Mouse (Mus musculus): ENCODE data around the gene Rnf144a.

Rnf144a gene

DNA sequence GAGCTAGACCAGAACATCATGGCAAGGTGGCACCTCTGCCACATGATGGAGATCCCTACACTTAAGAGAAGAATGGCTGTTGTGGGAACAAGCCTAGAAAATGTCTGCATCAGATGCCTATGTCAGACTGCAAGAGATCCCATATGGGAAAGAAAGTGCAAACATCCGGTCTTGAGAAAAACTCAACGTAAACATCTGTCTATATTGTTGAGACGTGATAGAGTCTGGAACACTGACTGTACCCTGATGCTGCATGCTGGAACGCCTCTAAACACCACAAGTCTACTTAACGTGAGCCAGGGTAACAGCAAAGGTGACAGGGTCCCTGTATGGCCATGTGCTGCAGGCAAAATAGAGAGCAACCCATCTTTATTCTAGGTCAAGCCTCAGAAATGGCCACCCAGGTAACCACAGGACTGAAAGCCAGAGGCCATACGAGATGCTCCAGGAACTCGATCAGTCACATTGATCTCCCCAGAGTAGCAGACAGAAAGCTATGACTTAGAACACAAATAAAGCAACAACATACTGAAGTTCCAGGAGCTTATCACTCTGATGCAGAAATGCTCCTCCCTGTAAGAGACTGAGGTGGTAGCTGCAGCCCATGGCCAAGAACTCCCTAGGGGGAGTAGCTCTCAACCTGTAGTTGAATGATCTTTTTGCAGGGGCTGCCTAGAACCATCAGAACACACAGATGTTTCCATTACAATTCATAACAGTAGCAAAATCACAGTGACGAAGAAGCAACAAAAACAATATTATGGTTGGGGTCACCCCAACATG lies 38.3 kb downstream of the Rnf144a start:
- no peak for DNase-seq (ENCODE audit: extremely low read depth, low read depth, low spot score)

GRCm38 (mm10) chr12:26373721-26374120 lies 41.3 kb downstream of the Rnf144a start:
- peak; percentile 16 for DNase-seq (ENCODE audit: extremely low read depth, low read depth, low spot score)

GRCm38 (mm10) chr12:26370004-26370403 lies 45.0 kb downstream of the Rnf144a start:
- DNase-seq (ENCODE audit: extremely low read depth, low read depth, low spot score) = no peak

DNA sequence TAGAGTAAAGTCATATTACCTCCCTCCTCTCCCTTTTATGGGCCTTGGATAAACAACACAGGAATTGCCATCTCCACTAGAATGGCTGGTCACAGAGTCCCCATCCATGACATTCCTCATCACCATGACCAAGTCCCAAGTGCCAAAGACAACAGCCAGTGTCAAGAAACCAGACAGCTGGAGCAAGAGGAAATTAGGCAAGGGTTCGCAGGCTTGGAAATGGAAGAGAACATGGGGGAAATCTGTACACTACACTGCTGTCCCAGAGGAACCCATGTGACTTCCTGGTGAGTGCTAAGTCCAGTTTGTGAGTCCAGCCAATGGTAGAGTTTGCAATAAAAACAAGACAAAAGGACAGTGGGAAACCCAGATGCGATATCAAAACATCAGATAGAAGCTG lies 47.7 kb downstream of the Rnf144a start:
- DNase-seq (ENCODE audit: extremely low read depth, low read depth, low spot score) = no peak

- DNase-seq (ENCODE audit: extremely low read depth, low read depth, low spot score) = no peak
Observed at GRCm38 (mm10) chr12:26366372-26366771, 48.7 kb downstream of the Rnf144a start.

- DNase-seq (ENCODE audit: extremely low read depth, low read depth, low spot score) = no peak
Observed at GRCm38 (mm10) chr12:26365531-26366315, 49.3 kb downstream of the Rnf144a start.

DNA sequence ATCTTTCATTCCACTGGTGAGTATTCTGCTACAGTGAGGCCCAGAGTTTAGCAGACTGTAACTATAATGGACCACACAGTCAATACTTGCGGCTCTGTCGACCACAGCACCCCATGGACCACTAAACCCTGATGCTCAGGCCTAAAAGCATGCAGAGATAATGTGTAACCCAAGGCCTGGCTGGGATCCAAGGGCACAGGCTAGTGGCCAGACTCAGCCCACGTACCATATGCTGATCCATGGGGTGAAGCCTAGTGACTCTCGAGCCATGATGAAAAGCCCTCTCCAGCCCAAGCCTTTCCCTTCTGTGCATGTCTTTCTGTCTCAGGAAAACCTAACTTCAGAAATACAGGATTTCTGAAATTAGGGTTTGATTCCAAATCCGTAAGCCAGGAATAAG lies 50.2 kb downstream of the Rnf144a start:
- no peak for DNase-seq (ENCODE audit: extremely low read depth, low read depth, low spot score)

- no peak for DNase-seq (ENCODE audit: extremely low read depth, low read depth, low spot score)
Observed at GRCm38 (mm10) chr12:26360946-26361523, 54.0 kb downstream of the Rnf144a start.

GRCm38 (mm10) chr12:26359817-26360216 lies 55.2 kb downstream of the Rnf144a start:
- DNase-seq (ENCODE audit: extremely low read depth, low read depth, low spot score) = no peak

GRCm38 (mm10) chr12:26359241-26359640 lies 55.8 kb downstream of the Rnf144a start:
- DNase-seq (ENCODE audit: extremely low read depth, low read depth, low spot score) = no peak

DNA sequence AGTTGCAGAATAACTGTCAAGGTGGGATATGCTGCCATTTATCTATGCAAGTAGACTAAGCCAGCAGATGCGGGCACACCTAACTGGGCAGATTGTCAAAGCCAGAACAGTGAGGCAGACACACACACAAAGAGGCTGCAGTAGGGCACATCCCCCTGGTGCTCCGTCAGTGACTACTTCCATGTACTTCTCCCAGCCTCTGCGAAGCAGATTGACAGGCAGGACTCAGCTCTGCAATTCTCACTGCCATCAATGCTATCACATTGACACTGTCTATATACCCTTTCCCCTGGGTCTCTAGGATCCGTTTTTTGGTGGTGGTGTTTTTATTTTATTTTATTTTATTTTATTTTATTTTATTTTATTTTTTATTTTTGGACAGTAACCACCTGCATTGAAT lies 57.8 kb downstream of the Rnf144a start:
- no peak for DNase-seq (ENCODE audit: extremely low read depth, low read depth, low spot score)

DNA sequence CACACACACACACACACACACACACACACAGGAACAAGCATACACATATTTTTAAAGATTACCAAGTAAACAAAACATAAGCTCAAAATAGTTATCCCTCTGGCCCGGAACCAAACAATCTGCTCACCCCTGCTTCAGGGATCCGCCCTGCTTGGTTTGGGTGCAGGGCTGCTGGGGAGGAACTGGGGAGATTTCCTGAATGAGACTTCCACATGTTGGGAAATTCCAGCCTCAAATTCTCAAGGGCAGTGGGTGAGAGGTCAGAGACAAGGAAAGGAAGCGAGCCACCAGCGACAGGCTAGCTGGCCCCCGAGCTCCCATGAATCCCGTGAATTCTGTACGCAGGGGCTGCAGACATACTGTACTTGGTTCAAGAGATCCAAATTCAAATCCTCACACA lies 58.9 kb downstream of the Rnf144a start:
- no peak for DNase-seq (ENCODE audit: extremely low read depth, low read depth, low spot score)

DNA sequence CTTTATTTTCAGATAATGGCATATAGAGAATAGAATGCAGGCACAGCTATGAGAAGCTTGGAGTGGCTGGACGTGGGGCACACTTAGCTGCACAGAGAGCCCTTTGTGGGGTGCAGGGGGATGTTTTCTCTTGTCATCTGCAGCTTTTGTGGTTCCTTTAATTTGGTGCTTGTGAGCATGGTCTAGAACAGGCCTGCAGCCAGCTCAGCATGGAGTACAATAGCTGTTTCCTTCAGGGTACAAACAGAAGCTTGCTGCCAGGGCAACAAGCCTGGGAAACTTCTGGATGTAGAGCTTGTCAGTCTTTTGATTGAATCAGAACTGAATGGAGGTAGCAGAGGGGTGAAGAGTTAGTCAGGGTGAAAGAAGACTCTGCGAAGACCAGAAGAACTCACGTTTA lies 63.7 kb downstream of the Rnf144a start:
- DNase-seq (ENCODE audit: extremely low read depth, low read depth, low spot score) = no peak

DNA sequence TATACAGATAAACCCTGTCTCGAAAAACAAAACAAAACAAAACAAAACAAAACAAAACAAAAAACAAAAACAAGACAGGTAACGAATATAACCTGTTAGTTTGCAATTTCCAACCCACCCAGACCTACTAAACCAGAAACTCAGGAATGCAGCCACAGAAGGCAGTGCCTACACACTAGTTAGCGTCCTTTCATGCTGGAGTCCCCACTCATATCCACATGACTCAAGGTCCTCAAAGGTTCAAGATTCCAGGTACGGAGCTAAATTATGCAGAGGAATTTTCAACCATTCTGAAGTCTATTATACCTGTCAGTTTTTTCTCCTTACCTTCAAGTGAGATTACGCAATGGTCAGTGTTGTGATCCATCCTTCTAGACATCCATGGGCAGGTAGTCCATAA lies 70.6 kb downstream of the Rnf144a start:
- no peak for DNase-seq (ENCODE audit: extremely low read depth, low read depth, low spot score)

GRCm38 (mm10) chr12:26343131-26343530 lies 71.9 kb downstream of the Rnf144a start:
- DNase-seq (ENCODE audit: extremely low read depth, low read depth, low spot score) = no peak

GRCm38 (mm10) chr12:26342663-26343062 lies 72.4 kb downstream of the Rnf144a start:
- DNase-seq (ENCODE audit: extremely low read depth, low read depth, low spot score) = no peak

- no peak for DNase-seq (ENCODE audit: extremely low read depth, low read depth, low spot score)
Observed at GRCm38 (mm10) chr12:26342086-26342485, 73.0 kb downstream of the Rnf144a start.

GRCm38 (mm10) chr12:26340621-26341020 lies 74.4 kb downstream of the Rnf144a start:
- DNase-seq (ENCODE audit: extremely low read depth, low read depth, low spot score) = no peak

GRCm38 (mm10) chr12:26339886-26340285 lies 75.2 kb downstream of the Rnf144a start:
- DNase-seq (ENCODE audit: extremely low read depth, low read depth, low spot score) = no peak

- no peak for DNase-seq (ENCODE audit: extremely low read depth, low read depth, low spot score)
Observed at GRCm38 (mm10) chr12:26339181-26339580, 75.9 kb downstream of the Rnf144a start.

GRCm38 (mm10) chr12:26333678-26334077 lies 81.4 kb downstream of the Rnf144a start:
- no peak for DNase-seq (ENCODE audit: extremely low read depth, low read depth, low spot score)

GRCm38 (mm10) chr12:26331048-26331447 lies 84.0 kb downstream of the Rnf144a start:
- DNase-seq (ENCODE audit: extremely low read depth, low read depth, low spot score) = no peak
